ENCODE assay signal across 19 mouse cellular contexts in genomic region chr2:18855246-18855645, GRCm38 (mm10).
"Had no signal": no experiment of that assay in that cellular context is flagged by ENCODE, and none has a peak within 500 bp of the region (broad histone marks: within the 10 kb centered on the region; RNA-seq: fewer than 3 reads in every experiment).

No protein-coding gene starts in this region.

- H3K9me3 ChIP-seq: liver, embryonic 15.5 days; lung, embryonic 15.5 days; megakaryocyte, embryonic 14.5 days; midbrain, embryonic 12.5 days; neural tube, embryonic 12.5 days; stomach, embryonic 15.5 days had no signal

- ATAC-seq: liver, postnatal 0 days; lung, postnatal 0 days; midbrain, embryonic 16.5 days had no signal

- H3K4me2 ChIP-seq: liver, embryonic 15.5 days; lung, embryonic 15.5 days; midbrain, embryonic 12.5 days; neural tube, embryonic 12.5 days; stomach, embryonic 15.5 days had no signal

- H3K27me3 ChIP-seq: liver, embryonic 15.5 days; lung, embryonic 15.5 days; megakaryocyte, embryonic 14.5 days; neural tube, embryonic 12.5 days; stomach, embryonic 15.5 days had no signal

- H3K36me3 ChIP-seq: lung, embryonic 15.5 days; midbrain, embryonic 12.5 days; neural tube, embryonic 12.5 days had no signal

- H3K4me3 ChIP-seq: liver, embryonic 15.5 days; lung, embryonic 15.5 days; megakaryocyte, embryonic 14.5 days; midbrain, embryonic 12.5 days; neural tube, embryonic 12.5 days; stomach, embryonic 15.5 days had no signal

- H3K9ac ChIP-seq: liver, embryonic 15.5 days; liver, postnatal 0 days; lung, embryonic 15.5 days; midbrain, embryonic 12.5 days; neural tube, embryonic 12.5 days; stomach, embryonic 15.5 days had no signal

- H3K4me1 ChIP-seq: liver, embryonic 15.5 days; lung, embryonic 15.5 days; stomach, embryonic 15.5 days had no signal

- DNase-seq: liver, postnatal 0 days; lung, adult 2 months; lung, postnatal 14 days; lung, postnatal 36 days; midbrain, embryonic 14.5 days; right cerebral cortex, postnatal 14 days; thymus, adult 2 months; thymus, postnatal 25 days; thymus, postnatal 4 days had no signal

- H3K27ac ChIP-seq: liver, embryonic 15.5 days; lung, embryonic 15.5 days; macrophage; midbrain, embryonic 12.5 days; neural tube, embryonic 12.5 days; stomach, embryonic 15.5 days; stomach, postnatal 0 days had no signal
